Mouse (Mus musculus) neural tube, embryonic 13.5 days (tissue): Measurements from ENCODE around the gene Gm21970. TPM values are rescaled to one million over a fixed set of nuclear protein-coding genes. Genes with fewer than 3 reads are reported as not detected.

Experiments used
- ATAC-seq: fragments of 200-750 bp; cut with Nextera tagmentation; 2 replicates; pipeline ENCODE4 v1.8.0; 2017; ENCODE audit warnings: low read depth, mild to moderate bottlenecking, moderate TSS enrichment, moderate library complexity
- H3K27ac ChIP-seq: fragments of 300-500 bp; sonication (generic); replicated peaks from 2 replicates; pipeline ENCODE4 v1.5.1; 2015; ENCODE audit warnings: moderate library complexity, mild to moderate bottlenecking, inconsistent platforms
- H3K27me3 ChIP-seq: fragments of 300-500 bp; sonication (generic); 2 replicates; pipeline ENCODE4 v1.6.1; 2015; ENCODE audit warnings: mild to moderate bottlenecking, inconsistent platforms
- H3K36me3 ChIP-seq: fragments of 300-500 bp; sonication (generic); 2 replicates; pipeline ENCODE4 v1.6.1; 2015; ENCODE audit warnings: mild to moderate bottlenecking, inconsistent platforms
- H3K4me1 ChIP-seq: fragments of 300-500 bp; sonication (generic); replicated peaks from 2 replicates; pipeline ENCODE4 v1.6.1; 2015; ENCODE audit warnings: inconsistent platforms
- H3K4me2 ChIP-seq: fragments of 300-500 bp; sonication (generic); 2 replicates; pipeline ENCODE4 v1.6.1; 2015; ENCODE audit warnings: inconsistent platforms, mild to moderate bottlenecking, moderate library complexity
- H3K4me3 ChIP-seq: fragments of 300-500 bp; sonication (generic); 2 replicates; pipeline ENCODE4 v1.5.1; 2015; ENCODE audit warnings: mild to moderate bottlenecking, inconsistent platforms
- H3K9ac ChIP-seq: fragments of 300-500 bp; sonication (generic); 2 replicates; pipeline ENCODE4 v1.6.1; 2015; ENCODE audit warnings: moderate library complexity, mild to moderate bottlenecking, inconsistent platforms
- H3K9me3 ChIP-seq: fragments of 300-500 bp; sonication (generic); 2 replicates; pipeline ENCODE4 v1.6.1; 2016; ENCODE audit warnings: inconsistent platforms
- WGBS: fragments of 180-500 bp; shearing (Covaris S2); methylation state at CpG from one replicate; pipeline ENCODE4 v1.1.7; 2015; 5-methylcytosine and 5-hydroxymethylcytosine counted together
- polyA plus RNA-seq: library from polyadenylated mRNA; unstranded; fragments of >200 nt; fragmentation: Nextera tagmentation; extraction: Ambion mirVana; gene quantifications from 2 replicates; pipeline ENCODE4 v1.2.1, GENCODE M21; 2015

Gm21970 gene
- polyA plus RNA-seq, 1 experiment from 2014 or later: not detected

DNA sequence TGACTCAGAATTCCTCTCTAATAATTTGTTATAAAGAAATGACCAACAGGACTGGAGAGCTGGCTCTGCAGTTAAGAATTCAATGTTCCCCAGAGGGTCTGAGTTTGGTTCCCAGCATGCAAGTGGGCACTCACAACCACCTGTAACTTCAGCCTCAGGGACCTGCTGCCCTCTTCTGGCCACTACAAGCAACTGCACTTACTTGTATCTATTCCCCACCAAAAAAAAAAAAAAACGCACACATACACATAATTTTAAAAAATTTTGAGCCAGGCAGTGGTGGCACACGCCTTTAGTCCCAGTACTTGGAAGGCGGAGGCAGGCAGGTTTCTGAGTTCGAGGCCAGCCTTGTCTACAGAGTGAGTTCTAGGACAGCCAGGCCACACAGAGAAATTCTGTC lies 1.4 kb upstream of the Gm21970 start:
- no peak overlapping the region for H3K4me3 ChIP-seq
- peaks cover 61% of the 10 kb centered on the region for H3K36me3 ChIP-seq
- ATAC-seq: no peak
- no peaks in the 10 kb centered on the region for H3K4me1 ChIP-seq
- H3K27me3 ChIP-seq: no peaks in the 10 kb centered on the region
- 87% methylated on average over 4 of the region's 4 CpGs for WGBS
- no peak overlapping the region for H3K9ac ChIP-seq
- no peak overlapping the region for H3K27ac ChIP-seq
- H3K4me2 ChIP-seq: no peak overlapping the region
- no peaks in the 10 kb centered on the region for H3K9me3 ChIP-seq

DNA sequence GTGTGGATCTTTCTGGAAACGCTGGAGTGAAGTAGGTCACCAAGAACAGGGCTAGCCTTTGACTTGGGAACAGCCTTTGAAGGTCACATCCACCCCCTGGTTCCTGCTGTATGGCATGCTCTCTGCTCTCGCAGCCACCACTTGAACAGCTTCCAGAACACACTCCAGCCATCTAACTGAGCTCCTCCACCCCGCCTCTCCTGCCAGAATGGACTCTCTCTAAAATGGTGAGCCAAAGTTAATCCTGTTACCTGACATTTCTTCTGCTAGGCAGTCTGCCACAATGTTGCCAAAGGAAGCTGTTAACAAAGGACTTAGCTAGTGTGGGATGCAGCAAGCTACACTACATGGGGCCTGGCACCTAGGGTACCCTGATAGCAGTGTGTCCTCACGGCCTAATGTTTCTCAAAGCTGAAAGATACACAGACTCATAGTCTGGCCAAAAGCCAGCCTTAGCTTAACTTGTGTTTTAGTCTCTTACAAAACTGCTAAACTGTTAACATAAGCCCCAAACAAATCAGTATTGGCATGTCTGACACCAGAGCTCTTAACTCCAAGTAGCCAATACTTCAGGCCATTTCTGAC lies 3.4 kb downstream of the Gm21970 start:
- ATAC-seq: no peak

DNA sequence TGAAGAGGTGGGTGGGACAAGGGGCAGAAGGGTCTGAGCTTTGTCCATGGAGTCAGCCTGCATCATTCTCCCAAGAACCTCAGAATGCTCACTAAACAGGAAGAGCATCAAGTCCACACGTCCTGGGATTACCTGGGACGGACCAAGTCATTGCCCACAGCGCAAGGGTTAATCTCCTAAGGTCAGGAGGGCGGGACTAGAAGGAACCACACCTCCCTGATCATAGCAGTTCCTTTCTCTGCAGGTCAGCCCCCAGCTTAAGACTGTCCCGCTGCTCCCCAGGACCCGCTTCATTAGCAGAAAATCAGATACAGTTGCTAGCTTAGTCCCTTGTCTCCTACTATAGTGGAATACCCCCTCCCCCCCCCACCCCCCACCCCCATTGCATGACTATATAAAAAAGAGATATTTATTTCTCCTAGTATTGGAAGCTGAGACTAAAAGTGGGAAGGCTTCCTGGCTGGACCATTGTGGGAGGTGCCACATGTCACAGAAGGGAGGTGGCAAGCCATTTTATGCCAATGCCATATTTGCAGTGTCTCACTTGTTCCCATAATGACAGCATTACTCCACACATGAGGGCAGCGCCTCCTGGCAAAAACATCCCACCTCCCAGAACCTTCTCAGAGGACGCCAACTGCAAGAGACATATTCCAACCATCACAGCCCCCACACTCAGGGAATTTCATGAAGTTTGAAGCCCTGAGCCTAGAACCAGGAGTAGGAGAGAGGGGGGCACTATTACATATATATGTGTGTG lies 4.3 kb downstream of the Gm21970 start:
- no peak for ATAC-seq
- Histone ChIP-seq H3K9me3 (no peaks in the 10 kb centered on the region), H3K9ac (no peak overlapping the region), H3K36me3 (peaks cover 43% of the 10 kb centered on the region), H3K4me2 (no peak overlapping the region), H3K4me1 (no peaks in the 10 kb centered on the region), H3K27me3 (no peaks in the 10 kb centered on the region), H3K4me3 (no peak overlapping the region), H3K27ac (no peak overlapping the region)
- WGBS: 69% methylated on average over 8 of the region's 8 CpGs

More for the DNA sequence above, 3.4 kb downstream of the Gm21970 start:
- H3K36me3 ChIP-seq: peaks cover 47% of the 10 kb centered on the region
- H3K4me1 ChIP-seq: no peaks in the 10 kb centered on the region
- no peaks in the 10 kb centered on the region for H3K9me3 ChIP-seq
- H3K9ac ChIP-seq: no peak overlapping the region
- H3K4me3 ChIP-seq: no peak overlapping the region
- WGBS: 92% methylated on average over 4 of the region's 4 CpGs
- no peak overlapping the region for H3K27ac ChIP-seq
- no peaks in the 10 kb centered on the region for H3K27me3 ChIP-seq
- H3K4me2 ChIP-seq: no peak overlapping the region

DNA sequence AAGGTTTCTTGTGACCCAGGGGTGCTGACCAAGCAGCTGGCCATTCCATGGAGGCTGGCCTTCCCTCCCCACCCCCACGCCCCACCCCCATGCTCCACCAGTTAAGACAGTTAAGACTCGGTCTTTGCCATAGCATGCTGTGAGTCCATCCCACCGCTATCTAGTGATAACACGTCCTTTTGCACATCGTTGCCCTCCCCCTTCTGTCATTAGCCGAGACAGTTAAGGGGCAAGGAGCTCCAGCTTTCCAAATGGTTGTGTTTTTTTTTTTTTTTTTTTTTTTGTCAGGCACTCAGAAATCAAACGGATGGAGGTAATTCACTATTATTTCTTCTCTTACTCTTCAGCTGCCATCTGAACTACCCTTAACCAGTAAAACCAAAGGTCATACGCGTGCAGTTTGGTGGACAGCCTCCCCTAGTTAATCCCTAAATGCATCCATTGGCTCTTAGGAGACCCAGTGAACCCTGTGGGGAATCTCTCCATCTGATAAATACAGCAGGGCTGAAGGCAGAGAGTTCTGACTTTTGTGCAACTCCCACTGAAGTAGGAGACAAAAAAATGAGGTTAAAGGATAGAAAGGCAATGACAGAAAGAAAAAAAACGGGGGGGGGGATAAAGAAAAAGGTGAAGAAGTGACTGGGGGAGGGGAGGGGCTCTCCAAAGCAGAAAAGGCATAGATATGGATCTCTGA lies 5.5 kb downstream of the Gm21970 start:
- no peak overlapping the region for H3K27ac ChIP-seq
- WGBS: 77% methylated on average over 10 of the region's 10 CpGs

DNA sequence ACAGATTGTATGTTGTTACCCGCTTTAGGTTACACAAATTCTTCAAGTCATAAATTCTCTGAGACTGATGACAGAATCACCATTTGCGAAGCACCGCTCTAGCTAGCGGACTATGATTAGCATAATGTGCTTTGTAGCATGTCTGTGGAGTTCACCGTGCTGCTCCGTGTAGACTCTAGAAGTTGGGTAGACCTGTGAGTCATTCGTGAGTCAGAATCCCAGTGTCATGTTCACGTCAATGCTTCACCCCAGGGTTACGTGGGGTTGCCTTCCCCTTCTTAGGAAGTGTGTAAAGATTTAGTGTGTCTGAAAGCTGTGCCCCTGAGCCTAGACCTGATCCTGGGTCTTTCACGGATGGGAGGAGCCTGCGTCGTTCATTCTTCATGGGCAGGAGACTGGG lies 6.5 kb downstream of the Gm21970 start:
- H3K4me1 ChIP-seq: no peaks in the 10 kb centered on the region
- H3K27me3 ChIP-seq: no peaks in the 10 kb centered on the region
- no peak for ATAC-seq
- WGBS: 82% methylated on average over 12 of the region's 12 CpGs
- no peaks in the 10 kb centered on the region for H3K9me3 ChIP-seq
- no peak overlapping the region for H3K9ac ChIP-seq
- no peak overlapping the region for H3K4me2 ChIP-seq
- peaks cover 28% of the 10 kb centered on the region for H3K36me3 ChIP-seq
- H3K27ac ChIP-seq: no peak overlapping the region
- H3K4me3 ChIP-seq: no peak overlapping the region

More for the DNA sequence above, 5.5 kb downstream of the Gm21970 start:
- Histone ChIP-seq H3K9me3 (no peaks in the 10 kb centered on the region), H3K9ac (no peak overlapping the region), H3K4me2 (no peak overlapping the region), H3K36me3 (peaks cover 38% of the 10 kb centered on the region), H3K27me3 (no peaks in the 10 kb centered on the region), H3K4me3 (no peak overlapping the region), H3K4me1 (no peaks in the 10 kb centered on the region)
- no peak for ATAC-seq

DNA sequence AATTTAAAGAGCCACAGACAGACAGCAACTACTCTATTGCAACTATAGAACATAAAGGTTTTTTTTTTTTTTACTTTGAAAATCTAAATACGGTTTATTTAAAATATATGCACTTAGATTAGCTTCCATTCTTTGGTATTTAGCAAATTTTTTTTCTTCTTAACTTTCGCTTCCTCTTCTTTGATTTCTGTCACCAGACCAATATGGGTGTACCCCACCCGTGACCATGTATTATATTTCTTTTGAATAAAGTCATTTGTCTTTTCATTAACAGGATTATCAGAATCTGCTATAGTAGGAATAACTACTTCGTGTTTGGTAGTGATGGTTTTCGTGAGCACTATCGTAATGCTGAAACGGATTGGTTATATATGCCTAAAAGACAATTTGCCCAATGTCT lies 7.4 kb downstream of the Gm21970 start:
- ATAC-seq: no peak
- WGBS: 94% methylated on average over 7 of the region's 7 CpGs
- Histone ChIP-seq H3K4me3 (no peak overlapping the region), H3K9me3 (no peaks in the 10 kb centered on the region), H3K36me3 (peaks cover 24% of the 10 kb centered on the region), H3K27me3 (no peaks in the 10 kb centered on the region), H3K4me1 (no peaks in the 10 kb centered on the region), H3K27ac (no peak overlapping the region), H3K4me2 (no peak overlapping the region), H3K9ac (no peak overlapping the region)

DNA sequence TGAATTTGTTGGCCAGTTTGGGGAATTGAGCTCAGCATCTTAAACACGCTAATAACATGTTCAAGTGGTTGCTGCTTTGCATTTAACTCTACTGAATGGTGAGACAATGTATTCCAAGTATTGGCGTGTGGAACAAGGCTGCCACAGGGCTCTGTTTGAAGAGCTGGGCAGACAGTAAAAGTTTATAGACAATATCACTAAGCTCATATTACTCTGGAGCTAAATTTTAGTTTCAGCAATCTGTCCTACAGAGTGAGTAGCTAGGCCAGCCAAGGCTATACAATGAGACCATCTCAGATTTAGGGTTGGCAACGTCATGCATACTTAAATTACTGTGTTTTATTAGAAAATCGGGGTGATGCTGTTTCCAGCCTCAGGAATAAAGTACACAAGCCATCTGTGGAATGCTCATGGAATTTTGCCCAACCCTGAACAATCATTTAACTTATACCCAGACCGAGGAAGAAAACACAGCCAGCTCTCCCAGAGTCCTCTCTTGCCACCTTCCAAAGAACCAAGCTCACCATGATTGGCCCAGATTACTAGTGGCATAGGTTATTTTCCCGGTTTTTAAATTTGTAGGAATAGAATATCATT lies 10.1 kb downstream of the Gm21970 start:
- Histone ChIP-seq H3K4me3 (no peak overlapping the region), H3K9me3 (no peaks in the 10 kb centered on the region), H3K27me3 (no peaks in the 10 kb centered on the region), H3K27ac (no peak overlapping the region), H3K4me2 (no peak overlapping the region), H3K4me1 (peaks cover 12% of the 10 kb centered on the region), H3K36me3 (peaks cover 9% of the 10 kb centered on the region), H3K9ac (no peak overlapping the region)
- WGBS: 86% methylated on average over 6 of the region's 6 CpGs
- no peak for ATAC-seq

DNA sequence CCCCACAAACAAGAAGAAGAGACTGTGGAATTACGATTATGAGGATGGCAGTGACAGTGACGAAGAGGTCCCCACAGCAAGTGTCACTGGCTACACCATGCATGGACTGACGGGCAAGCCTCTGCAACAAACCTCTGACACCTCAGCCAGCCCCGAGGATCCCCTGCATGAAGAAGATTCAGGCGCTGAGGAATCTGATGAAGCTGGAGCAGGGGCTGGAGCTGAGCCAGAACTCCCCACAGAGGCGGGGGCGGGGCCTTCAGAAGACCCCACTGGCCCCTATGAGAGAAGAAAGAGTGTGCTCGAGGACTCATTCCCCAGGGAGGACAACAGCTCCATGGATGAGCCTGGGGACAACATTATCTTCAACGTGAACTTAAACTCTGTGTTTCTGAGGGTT lies 12.3 kb downstream of the Gm21970 start:
- Histone ChIP-seq H3K4me3 (no peak overlapping the region), H3K36me3 (peaks cover 9% of the 10 kb centered on the region), H3K27me3 (0 out of 2 replicates have a peak, but pooled peaks cover 6% of the 10 kb centered on the region), H3K9ac (no peak overlapping the region), H3K9me3 (no peaks in the 10 kb centered on the region), H3K27ac (no peak overlapping the region), H3K4me1 (peaks cover 16% of the 10 kb centered on the region), H3K4me2 (no peak overlapping the region)
- no peak for ATAC-seq
- 79% methylated on average over 9 of the region's 9 CpGs for WGBS

DNA sequence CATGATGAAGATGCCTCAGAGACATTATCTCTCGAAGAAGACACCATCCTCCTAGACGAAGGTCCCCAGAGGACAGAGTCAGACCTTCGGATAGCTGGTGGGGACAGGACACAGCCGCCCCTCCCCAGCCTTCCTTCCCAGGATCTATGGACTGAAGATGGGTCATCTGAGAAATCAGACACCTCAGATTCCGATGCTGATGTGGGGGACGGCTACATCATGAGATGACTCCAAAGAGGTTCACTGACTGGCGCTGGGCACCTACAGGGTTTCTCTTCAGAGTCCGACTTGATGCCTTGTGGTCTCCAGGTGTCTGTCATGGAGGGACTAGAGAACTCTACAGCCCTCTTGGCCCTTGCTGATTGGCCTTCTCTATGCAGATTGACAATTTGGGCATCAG lies 12.7 kb downstream of the Gm21970 start:
- Histone ChIP-seq H3K4me3 (no peak overlapping the region), H3K36me3 (peaks cover 9% of the 10 kb centered on the region), H3K9me3 (no peaks in the 10 kb centered on the region), H3K9ac (no peak overlapping the region), H3K27me3 (0 out of 2 replicates have a peak, but pooled peaks cover 6% of the 10 kb centered on the region), H3K27ac (no peak overlapping the region), H3K4me2 (no peak overlapping the region), H3K4me1 (peaks cover 16% of the 10 kb centered on the region)
- 91% methylated on average over 8 of the region's 8 CpGs for WGBS
- ATAC-seq: no peak

DNA sequence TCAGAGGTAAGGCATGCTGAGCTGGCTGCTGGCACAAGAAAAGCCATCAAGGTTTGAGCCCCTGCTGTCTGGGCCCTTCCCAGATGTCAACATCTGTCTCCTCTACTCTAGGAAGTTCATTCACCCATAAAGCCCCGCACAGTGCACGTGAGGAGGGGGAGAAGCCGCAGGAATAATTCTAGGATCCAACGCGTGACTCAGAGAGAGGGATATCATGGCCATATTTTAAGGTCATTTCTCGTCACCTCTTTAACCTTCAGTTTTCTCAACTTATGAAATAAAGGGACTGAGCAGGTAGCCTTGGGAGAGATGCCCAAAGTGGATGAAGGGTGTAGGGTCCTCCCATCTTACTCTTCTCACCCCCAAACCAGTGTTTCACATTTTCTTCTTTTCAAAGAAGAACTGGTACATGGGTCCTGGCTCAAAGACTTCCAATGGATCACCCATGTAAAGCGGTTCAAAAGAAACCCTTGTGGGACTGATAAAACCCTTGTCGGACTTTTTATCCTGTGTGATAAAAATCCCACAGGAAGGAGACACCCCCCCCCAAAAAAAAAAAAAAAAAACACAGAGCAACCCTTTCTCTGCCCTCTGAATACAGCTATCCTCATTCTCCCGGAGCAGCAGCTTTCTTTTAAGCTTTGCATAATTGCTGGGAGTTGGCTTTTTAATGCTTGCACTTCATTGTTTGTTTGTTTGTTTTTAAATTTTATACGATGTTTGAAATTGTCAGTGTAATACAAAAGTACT lies 13.5 kb downstream of the Gm21970 start:
- H3K4me3 ChIP-seq: no peak overlapping the region
- no peak overlapping the region for H3K27ac ChIP-seq
- H3K9me3 ChIP-seq: no peaks in the 10 kb centered on the region
- peaks cover 16% of the 10 kb centered on the region for H3K4me1 ChIP-seq
- no peak overlapping the region for H3K4me2 ChIP-seq
- peaks cover 9% of the 10 kb centered on the region for H3K36me3 ChIP-seq
- no peak overlapping the region for H3K9ac ChIP-seq
- WGBS: 71% methylated on average over 10 of the region's 10 CpGs
- H3K27me3 ChIP-seq: 0 out of 2 replicates have a peak, but pooled peaks cover 6% of the 10 kb centered on the region
- ATAC-seq: no peak

DNA sequence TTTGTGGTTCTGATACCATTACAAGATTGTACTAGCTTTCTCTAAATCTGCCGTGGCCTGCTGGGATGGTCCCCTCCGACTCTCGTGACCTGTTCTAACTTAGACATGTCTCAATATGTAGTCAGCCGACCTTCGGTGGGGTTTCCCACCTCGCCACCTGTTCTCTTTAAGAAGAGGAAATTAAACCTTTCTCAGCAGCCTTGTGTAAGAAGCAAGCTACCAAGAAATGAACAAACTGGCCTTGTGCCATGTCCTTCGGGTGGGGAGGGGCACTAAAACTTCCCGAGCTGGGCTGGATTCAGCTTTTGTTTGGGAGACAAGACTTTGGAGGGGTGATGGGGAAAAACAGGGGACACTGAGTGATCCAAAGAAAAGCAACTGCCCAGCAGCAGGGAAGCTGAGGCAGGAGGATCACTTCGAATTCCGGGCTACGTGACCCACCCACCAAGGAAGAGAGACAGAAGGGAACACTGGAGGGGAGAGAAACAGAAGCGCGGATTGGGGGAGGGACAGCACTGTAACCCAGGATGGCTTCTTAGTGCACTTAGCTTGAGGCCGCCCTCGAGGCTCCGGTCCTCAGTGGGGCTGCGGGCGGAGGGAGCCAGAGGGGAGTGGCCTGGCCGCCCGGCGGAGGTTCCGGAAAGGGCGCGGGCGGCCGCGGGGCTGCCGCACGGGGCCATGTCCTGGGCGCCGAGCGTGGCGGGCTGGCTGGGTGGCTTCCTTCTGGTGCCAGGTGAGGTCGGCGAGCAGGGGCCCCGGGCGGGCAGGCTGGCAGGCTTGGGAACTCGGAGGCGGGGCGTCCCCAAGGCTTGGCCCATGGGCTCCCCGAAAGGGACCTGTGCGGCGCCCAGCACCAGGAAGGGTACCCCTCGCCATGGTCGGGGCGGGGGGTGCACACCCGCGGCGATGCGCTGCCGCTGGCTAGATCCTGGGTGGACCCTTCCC lies 14.4 kb downstream of the Gm21970 start, which contains the start of gene Il10rb:
TSS of gene Il10rb (plus strand) at position 525 of the 945 bp plus-strand sequence.
- 7% methylated on average over 51 of the region's 51 CpGs for WGBS
- ATAC-seq: peak; percentile 77
- no peaks in the 10 kb centered on the region for H3K9me3 ChIP-seq

More for the DNA sequence above, 14.4 kb downstream of the Gm21970 start, which contains the start of gene Il10rb:
- Histone ChIP-seq H3K27ac (peak within 1 kb of the TSS; percentile 30), H3K4me3 (peak within 1 kb of the TSS; percentile 55), H3K4me1 (peaks cover 16% of the 10 kb centered on the region), H3K4me2 (peak within 1 kb of the TSS; percentile 90), H3K9ac (peak within 1 kb of the TSS; percentile 77), H3K36me3 (peaks cover 9% of the 10 kb centered on the region), H3K27me3 (0 out of 2 replicates have a peak, but pooled peaks cover 6% of the 10 kb centered on the region)
